Mouse (Mus musculus) kidney, embryonic 14.5 days (tissue): Measurements from ENCODE around the gene Cryzl2. TPM values are rescaled to one million over a fixed set of nuclear protein-coding genes. Genes with fewer than 3 reads are reported as not detected.

Source experiments
- ATAC-seq: fragments of 200-750 bp; cut with Nextera tagmentation; 2 replicates; pipeline ENCODE4 v1.8.0; 2017; ENCODE audit warnings: moderate number of reproducible peaks, mild to moderate bottlenecking, moderate TSS enrichment, moderate library complexity; ENCODE audit not compliant: low FRiP score, low TSS enrichment
- H3K27ac ChIP-seq: fragments of 300-500 bp; sonication (generic); 2 replicates; pipeline ENCODE4 v1.5.1; 2014; ENCODE audit warnings: low read depth, mild to moderate bottlenecking, low read length, moderate library complexity, mixed read lengths
- H3K27me3 ChIP-seq: fragments of 300-500 bp; sonication (generic); 2 replicates; pipeline ENCODE4 v1.6.1; 2014; ENCODE audit warnings: mild to moderate bottlenecking, low read length; ENCODE audit not compliant: control insufficient read depth, insufficient read depth
- H3K36me3 ChIP-seq: fragments of 300-500 bp; sonication (generic); 2 replicates; pipeline ENCODE4 v1.6.1; 2014; ENCODE audit warnings: low read length, mixed read lengths; ENCODE audit not compliant: control insufficient read depth, insufficient read depth
- H3K4me1 ChIP-seq: fragments of 300-500 bp; sonication (generic); 2 replicates; pipeline ENCODE4 v1.6.1; 2014; ENCODE audit warnings: low read length, mixed read lengths; ENCODE audit not compliant: control insufficient read depth, insufficient read depth
- H3K4me2 ChIP-seq: fragments of 300-500 bp; sonication (generic); replicated peaks from 2 replicates; pipeline ENCODE4 v1.6.1; 2014; ENCODE audit warnings: low read depth, mild to moderate bottlenecking, low read length
- H3K4me3 ChIP-seq: fragments of 300-500 bp; sonication (generic); 2 replicates; pipeline ENCODE4 v1.5.1; 2014; ENCODE audit warnings: mild to moderate bottlenecking, low read length
- H3K9ac ChIP-seq: fragments of 300-500 bp; sonication (generic); 2 replicates; pipeline ENCODE4 v1.6.1; 2014; ENCODE audit warnings: low read depth, mild to moderate bottlenecking, low read length, moderate library complexity
- H3K9me3 ChIP-seq: fragments of 300-500 bp; sonication (generic); 2 replicates; pipeline ENCODE4 v1.6.1; 2016; ENCODE audit warnings: low read length; ENCODE audit not compliant: control insufficient read depth
- WGBS: fragments of 180-500 bp; shearing (Covaris S2); extraction: QIAGEN DNeasy Blood & Tissue Kit; methylation state at CpG from one replicate; pipeline ENCODE4 v1.1.7; 2014; 5-methylcytosine and 5-hydroxymethylcytosine counted together
- polyA plus RNA-seq: library from polyadenylated mRNA; unstranded; fragments of >200 nt; fragmentation: Nextera tagmentation; extraction: Ambion mirVana; gene quantifications from 2 replicates; pipeline ENCODE4 v1.2.1, GENCODE M21; 2014

Gene Cryzl2
- polyA plus RNA-seq, 1 experiment from 2014 or later, result 17.7 TPM

DNA sequence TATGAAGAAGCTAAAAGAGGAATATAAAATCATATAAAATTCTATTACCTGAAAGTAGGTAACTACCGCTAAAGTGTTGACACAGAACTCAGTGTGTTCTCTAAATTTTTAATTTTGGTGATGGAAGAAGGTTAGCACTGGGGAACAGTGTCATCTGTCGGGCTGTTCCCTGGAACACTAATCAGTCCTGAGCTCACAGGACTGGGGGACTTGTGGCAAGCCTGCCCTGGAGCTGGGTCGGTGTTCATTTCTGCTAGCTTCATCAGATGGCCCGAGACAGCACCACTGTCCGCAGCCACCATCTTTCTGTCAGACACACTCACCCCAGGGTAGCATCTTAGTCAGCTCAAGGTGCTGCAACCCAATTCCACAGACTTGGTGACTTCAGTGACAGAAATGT, 63.9 kb downstream of the Cryzl2 start:
- Histone ChIP-seq H3K9ac (no peak overlapping the region), H3K4me1 (no peaks in the 10 kb centered on the region), H3K27me3 (no peaks in the 10 kb centered on the region), H3K4me2 (no peak overlapping the region), H3K27ac (no peak overlapping the region), H3K9me3 (no peaks in the 10 kb centered on the region), H3K36me3 (no peaks in the 10 kb centered on the region), H3K4me3 (no peak overlapping the region)
- no peak for ATAC-seq
- WGBS, result 91% methylated on average over 5 of the region's 5 CpGs

DNA sequence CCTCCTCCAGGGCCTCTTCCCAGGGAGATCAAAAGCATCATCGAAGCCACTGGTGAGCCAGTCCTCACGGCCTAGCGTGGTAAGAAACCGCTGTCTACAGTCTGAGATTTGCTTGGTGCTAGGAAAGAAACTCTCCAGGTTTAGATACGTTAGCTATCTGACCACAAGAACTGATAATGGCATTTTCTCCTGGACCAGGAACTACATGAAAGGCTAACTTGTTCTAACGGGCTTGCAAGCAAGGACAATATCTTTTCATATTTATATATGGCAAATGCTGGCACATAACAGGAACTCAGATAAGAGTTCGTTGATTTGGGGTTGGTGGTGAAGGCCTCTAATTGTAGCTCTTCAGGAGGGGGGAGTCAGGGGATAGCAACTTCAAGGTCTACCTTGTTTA, 66.4 kb downstream of the Cryzl2 start:
- no peaks in the 10 kb centered on the region for H3K27me3 ChIP-seq
- no peaks in the 10 kb centered on the region for H3K4me1 ChIP-seq
- no peaks in the 10 kb centered on the region for H3K9me3 ChIP-seq
- H3K9ac ChIP-seq, result no peak overlapping the region
- no peak for ATAC-seq
- H3K4me3 ChIP-seq, result no peak overlapping the region
- H3K4me2 ChIP-seq, result no peak overlapping the region
- no peaks in the 10 kb centered on the region for H3K36me3 ChIP-seq
- no peak overlapping the region for H3K27ac ChIP-seq
- WGBS, result 87% methylated on average over 7 of the region's 7 CpGs

DNA sequence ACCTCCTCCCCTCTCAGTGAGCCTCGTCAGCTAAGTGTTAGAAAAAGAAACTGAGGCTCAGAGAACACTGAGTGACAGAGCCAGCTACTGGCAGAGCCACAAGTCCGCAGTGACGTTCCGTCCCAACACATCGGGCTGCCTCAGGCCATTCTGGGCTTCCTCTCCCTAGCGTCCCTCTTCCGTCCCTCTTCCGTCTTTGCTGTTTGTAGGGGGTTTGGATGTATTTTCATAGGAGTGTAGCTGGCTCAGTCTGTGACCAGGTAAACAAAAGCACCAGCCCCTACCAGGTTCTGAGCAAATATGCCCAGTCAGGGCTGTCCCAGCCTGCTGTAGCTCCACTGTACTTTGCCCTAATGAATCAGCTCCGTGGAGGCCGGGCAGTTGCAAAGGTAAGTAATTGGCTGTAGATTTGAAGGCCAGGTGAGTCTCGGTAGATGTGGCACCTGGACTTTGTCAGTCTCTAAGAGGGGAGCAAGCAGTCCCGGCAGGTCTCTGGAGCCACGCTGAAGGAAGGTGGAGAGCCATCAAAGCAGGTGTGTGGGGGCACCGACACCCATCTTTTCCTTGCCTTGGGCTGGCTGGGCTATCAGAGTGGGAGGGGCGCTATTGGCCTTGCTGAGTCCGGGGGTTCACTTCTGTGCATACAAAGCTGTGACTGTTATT, 67.4 kb downstream of the Cryzl2 start:
- Histone ChIP-seq H3K27ac (no peak overlapping the region), H3K36me3 (no peaks in the 10 kb centered on the region), H3K27me3 (no peaks in the 10 kb centered on the region), H3K4me1 (no peaks in the 10 kb centered on the region), H3K4me3 (no peak overlapping the region), H3K4me2 (no peak overlapping the region), H3K9me3 (no peaks in the 10 kb centered on the region), H3K9ac (no peak overlapping the region)
- 86% methylated on average over 16 of the region's 16 CpGs for WGBS
- no peak for ATAC-seq

DNA sequence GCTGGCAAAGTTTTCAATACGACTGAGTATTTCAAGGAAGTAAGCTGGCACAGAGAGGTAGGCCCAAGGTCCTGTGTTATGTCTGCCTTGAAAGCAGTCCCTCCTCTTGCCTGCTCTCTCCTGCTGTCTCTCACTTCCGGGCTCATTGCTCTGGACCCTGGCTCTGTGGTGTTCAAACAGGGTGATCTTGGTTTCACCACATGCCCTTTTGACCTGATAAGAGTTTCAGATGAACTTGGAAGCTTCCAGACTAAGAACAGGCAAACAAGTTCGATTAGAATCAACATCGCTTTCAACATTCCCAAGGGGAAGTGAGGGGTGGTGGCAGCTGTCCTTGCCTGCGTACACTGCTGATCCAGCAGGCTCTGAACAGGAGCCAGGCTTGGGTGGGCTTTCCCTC, 68.2 kb downstream of the Cryzl2 start:
- Histone ChIP-seq H3K4me1 (no peaks in the 10 kb centered on the region), H3K4me2 (no peak overlapping the region), H3K9me3 (no peaks in the 10 kb centered on the region), H3K36me3 (no peaks in the 10 kb centered on the region), H3K27ac (no peak overlapping the region), H3K27me3 (no peaks in the 10 kb centered on the region), H3K4me3 (no peak overlapping the region), H3K9ac (no peak overlapping the region)
- ATAC-seq, result no peak
- whole genome bisulfite sequencing, result 72% methylated on average over 5 of the region's 5 CpGs

DNA sequence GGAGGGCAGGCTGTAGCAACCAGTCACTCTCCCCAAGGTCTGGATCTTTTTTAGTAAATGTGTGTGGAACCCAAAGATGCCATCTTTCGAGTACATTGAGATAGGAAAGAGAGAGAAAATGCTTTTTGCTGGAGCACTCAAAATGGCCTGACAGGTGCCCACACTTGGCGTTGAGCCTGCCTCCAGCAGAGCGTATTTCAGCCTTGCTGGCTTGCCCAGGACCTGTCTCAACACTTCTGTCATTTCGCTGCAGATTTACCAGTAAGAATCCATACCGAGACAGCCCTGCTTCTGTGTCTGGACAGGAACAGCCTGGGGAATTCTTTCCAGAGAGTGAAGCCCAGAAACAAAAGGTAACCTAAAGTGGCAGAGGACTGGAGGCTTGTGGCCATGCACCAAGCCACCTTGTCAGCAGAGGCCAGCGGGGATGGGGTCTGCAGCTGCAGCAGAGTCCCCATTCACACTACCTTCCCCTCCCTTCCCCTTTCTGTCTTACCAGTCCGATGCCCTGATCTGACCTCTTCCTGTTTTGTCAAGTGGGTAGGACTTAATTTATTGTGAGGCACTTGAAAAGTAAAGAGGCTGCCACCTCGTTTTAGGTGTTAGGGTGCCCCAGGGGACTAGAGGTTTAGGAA, 74.6 kb downstream of the Cryzl2 start:
- no peak overlapping the region for H3K27ac ChIP-seq
- H3K4me2 ChIP-seq, result no peak overlapping the region
- H3K27me3 ChIP-seq, result no peaks in the 10 kb centered on the region
- H3K9me3 ChIP-seq, result no peaks in the 10 kb centered on the region
- no peak for ATAC-seq
- no peak overlapping the region for H3K9ac ChIP-seq
- WGBS, result 45% methylated on average over 8 of the region's 8 CpGs
- no peak overlapping the region for H3K4me3 ChIP-seq
- no peaks in the 10 kb centered on the region for H3K36me3 ChIP-seq
- no peaks in the 10 kb centered on the region for H3K4me1 ChIP-seq

DNA sequence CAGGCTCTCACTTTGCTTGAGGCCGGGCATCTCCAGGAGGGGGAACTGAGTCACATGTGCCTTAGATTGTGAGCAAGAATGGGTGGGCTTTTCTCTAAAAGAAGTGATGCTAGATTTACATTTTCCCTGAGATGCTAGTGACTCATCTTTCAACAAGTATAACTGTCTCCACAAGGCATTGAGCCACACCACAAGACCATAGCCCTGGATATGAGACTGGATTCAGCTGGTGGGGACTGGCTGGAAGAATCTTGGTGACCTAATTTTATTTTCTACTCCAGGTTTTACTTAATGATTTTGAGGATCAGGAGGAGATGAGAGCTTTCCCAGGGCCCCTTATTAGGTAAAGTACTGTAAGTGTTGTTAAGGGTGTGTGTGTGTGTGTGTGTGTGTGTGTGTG, 77.2 kb downstream of the Cryzl2 start:
- H3K4me2 ChIP-seq, result no peak overlapping the region
- H3K27ac ChIP-seq, result no peak overlapping the region
- 89% methylated on average over 1 of the region's 1 CpGs for WGBS
- no peaks in the 10 kb centered on the region for H3K36me3 ChIP-seq
- H3K27me3 ChIP-seq, result no peaks in the 10 kb centered on the region
- H3K9ac ChIP-seq, result no peak overlapping the region
- no peaks in the 10 kb centered on the region for H3K4me1 ChIP-seq
- H3K9me3 ChIP-seq, result no peaks in the 10 kb centered on the region
- H3K4me3 ChIP-seq, result no peak overlapping the region
- no peak for ATAC-seq

DNA sequence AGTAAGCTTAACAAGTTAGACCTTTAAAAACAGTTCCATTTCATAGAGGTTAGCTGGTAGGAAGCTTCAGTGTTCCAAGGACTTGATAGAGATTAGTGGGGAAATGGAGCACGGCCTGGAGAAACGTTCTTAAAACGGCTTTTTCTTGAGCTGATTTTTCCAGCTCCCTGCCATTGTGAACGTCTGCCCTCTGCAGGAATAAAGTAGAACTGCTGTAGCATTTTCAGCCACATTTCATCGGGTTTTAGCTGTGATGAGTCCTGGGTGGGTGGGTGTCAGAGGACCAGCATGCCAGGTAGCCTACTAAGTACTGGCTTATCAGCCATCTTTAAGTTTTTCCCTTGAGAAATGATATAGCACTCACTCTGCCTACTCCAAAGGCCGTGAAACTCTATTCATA, 78.1 kb downstream of the Cryzl2 start:
- Histone ChIP-seq H3K9ac (no peak overlapping the region), H3K4me2 (no peak overlapping the region), H3K36me3 (no peaks in the 10 kb centered on the region), H3K27ac (no peak overlapping the region), H3K27me3 (no peaks in the 10 kb centered on the region), H3K4me1 (no peaks in the 10 kb centered on the region), H3K9me3 (no peaks in the 10 kb centered on the region), H3K4me3 (no peak overlapping the region)
- 12% methylated on average over 6 of the region's 6 CpGs for WGBS
- peak; percentile 57; the same call in 1 of the 2 replicates for ATAC-seq

DNA sequence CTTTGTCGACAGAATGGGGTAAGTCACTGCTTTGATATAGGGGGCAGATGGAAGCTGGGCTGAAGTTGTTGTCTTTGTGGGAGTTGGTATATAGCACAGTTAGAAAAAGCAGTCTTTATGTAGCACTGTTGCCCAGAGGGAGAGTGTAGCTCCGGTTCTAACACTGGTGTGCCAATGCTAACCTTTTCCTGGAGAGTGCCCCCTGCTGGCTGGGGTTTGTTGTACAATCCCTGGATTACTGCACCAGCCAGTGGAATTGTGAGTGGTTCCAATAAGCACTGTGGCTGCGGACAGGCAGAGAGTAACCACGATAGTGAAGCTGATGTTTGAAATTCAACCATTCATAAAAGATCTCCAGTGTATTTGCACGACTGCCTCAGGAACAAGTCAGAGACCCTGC, 79.3 kb downstream of the Cryzl2 start:
- Histone ChIP-seq H3K9me3 (no peaks in the 10 kb centered on the region), H3K4me2 (no peak overlapping the region), H3K9ac (no peak overlapping the region), H3K27ac (no peak overlapping the region), H3K36me3 (no peaks in the 10 kb centered on the region), H3K4me3 (no peak overlapping the region), H3K27me3 (no peaks in the 10 kb centered on the region), H3K4me1 (no peaks in the 10 kb centered on the region)
- no peak for ATAC-seq
- 88% methylated on average over 5 of the region's 5 CpGs for WGBS
